Mouse (Mus musculus) spleen, adult 12 weeks (tissue): ENCODE measurements around the gene Lrrn3.

ENCODE experiments used
- DNase-seq: peaks from one replicate; pipeline ENCODE4 v3.0.0; 2022; ENCODE audit warnings: low spot score

Lrrn3 gene

GRCm38 (mm10) chr12:41486331-41486730 lies at the start of gene Lrrn3:
Gene Lrrn3, minus strand, starts transcription at chr12:41486431.
- DNase-seq: no peak

- DNase-seq: no peak
Measured at GRCm38 (mm10) chr12:41528410-41528809, 42.2 kb upstream of the Lrrn3 start.

- DNase-seq: no peak
Measured at GRCm38 (mm10) chr12:41526688-41527087, 40.5 kb upstream of the Lrrn3 start.

GRCm38 (mm10) chr12:41521671-41522070 lies 35.4 kb upstream of the Lrrn3 start:
- no peak for DNase-seq

GRCm38 (mm10) chr12:41520326-41520725 lies 34.1 kb upstream of the Lrrn3 start:
- no peak for DNase-seq

GRCm38 (mm10) chr12:41518897-41519296 lies 32.7 kb upstream of the Lrrn3 start:
- no peak for DNase-seq

GRCm38 (mm10) chr12:41510588-41510987 lies 24.4 kb upstream of the Lrrn3 start:
- no peak for DNase-seq

GRCm38 (mm10) chr12:41508610-41509009 lies 22.4 kb upstream of the Lrrn3 start:
- no peak for DNase-seq

GRCm38 (mm10) chr12:41500049-41500820 lies 14.0 kb upstream of the Lrrn3 start:
- DNase-seq: no peak

- DNase-seq: no peak
Measured at GRCm38 (mm10) chr12:41494620-41495019, 8.4 kb upstream of the Lrrn3 start.

- DNase-seq: no peak
Measured at GRCm38 (mm10) chr12:41487005-41487404, 774 bp upstream of the Lrrn3 start.

GRCm38 (mm10) chr12:41485512-41486215 lies 567 bp downstream of the Lrrn3 start:
- DNase-seq: no peak

- DNase-seq: no peak
Measured at GRCm38 (mm10) chr12:41484689-41485511, 1.3 kb downstream of the Lrrn3 start.

GRCm38 (mm10) chr12:41483593-41484451 lies 2.4 kb downstream of the Lrrn3 start:
- DNase-seq: no peak

- no peak for DNase-seq
Measured at GRCm38 (mm10) chr12:41483091-41483592, 3.1 kb downstream of the Lrrn3 start.

GRCm38 (mm10) chr12:41481486-41481885 lies 4.7 kb downstream of the Lrrn3 start:
- DNase-seq: no peak

- no peak for DNase-seq
Measured at GRCm38 (mm10) chr12:41469096-41469801, 17.0 kb downstream of the Lrrn3 start.

- DNase-seq: no peak
Measured at GRCm38 (mm10) chr12:41468374-41468991, 17.7 kb downstream of the Lrrn3 start.

- no peak for DNase-seq
Measured at GRCm38 (mm10) chr12:41438446-41438845, 47.8 kb downstream of the Lrrn3 start.
